Mouse (Mus musculus) forebrain, embryonic 16.5 days (tissue): ENCODE measurements around the gene Glt6d1. TPM values are rescaled to one million over a fixed set of nuclear protein-coding genes. Genes with fewer than 3 reads are reported as not detected.

Experiments used
- polyA plus RNA-seq: library from polyadenylated mRNA; unstranded; fragments of >200 nt; fragmentation: Nextera tagmentation; extraction: Ambion mirVana; gene quantifications from 2 replicates; pipeline ENCODE4 v1.2.1, GENCODE M21; 2015

Gene Glt6d1
- polyA plus RNA-seq, 1 experiment from 2014 or later = not detected

Other genes with a start within 250 kb of the Glt6d1 start
- gene Mamdc4, start 241.0 kb downstream of the Glt6d1 start, polyA plus RNA-seq = 1.0 and 2.8 TPM in 2 replicates
- gene Phpt1, start 240.6 kb downstream of the Glt6d1 start, polyA plus RNA-seq = 141 and 145 TPM in 2 replicates
- 5.8 and 7.7 TPM in 2 replicates for gene Ajm1, start 234.1 kb downstream of the Glt6d1 start, polyA plus RNA-seq
- 67.5 and 73.6 TPM in 2 replicates for gene Rabl6, start 207.3 kb downstream of the Glt6d1 start, polyA plus RNA-seq
- 0.17 and 0.24 TPM in 2 replicates for gene Ccdc183, start 198.2 kb downstream of the Glt6d1 start, polyA plus RNA-seq
- 20.6 and 28.9 TPM in 2 replicates for gene Tmem141, start 193.8 kb downstream of the Glt6d1 start, polyA plus RNA-seq
- gene Fcna, start 187.8 kb downstream of the Glt6d1 start, polyA plus RNA-seq = 2.3 and 4.1 TPM in 2 replicates
- not detected in 2 replicates for gene Lcn8, start 162.7 kb downstream of the Glt6d1 start, polyA plus RNA-seq
- gene Lcn5, start 157.9 kb downstream of the Glt6d1 start, polyA plus RNA-seq = not detected in 2 replicates
- gene Lcn6, start 139.1 kb downstream of the Glt6d1 start, polyA plus RNA-seq = not detected in 2 replicates
- not detected in 2 replicates for gene Lcn10, start 133.1 kb downstream of the Glt6d1 start, polyA plus RNA-seq
- gene Obp2a, start 115.8 kb downstream of the Glt6d1 start, polyA plus RNA-seq = not detected in 2 replicates
- gene Bmyc, start 109.1 kb downstream of the Glt6d1 start, polyA plus RNA-seq = 105 and 127 TPM in 2 replicates
- not detected in 2 replicates for gene Obp2b, start 78.8 kb downstream of the Glt6d1 start, polyA plus RNA-seq
- not detected in 2 replicates for gene Lcn3, start 50.3 kb downstream of the Glt6d1 start, polyA plus RNA-seq
- gene Lcn11, start 38.8 kb downstream of the Glt6d1 start, polyA plus RNA-seq = not detected in 2 replicates
- gene Gm13539, start 33.6 kb downstream of the Glt6d1 start, polyA plus RNA-seq = not detected in 2 replicates
- not detected in 2 replicates for gene Lcn9, start 7.3 kb upstream of the Glt6d1 start, polyA plus RNA-seq
- not detected in 2 replicates for gene Sohlh1, start 31.4 kb upstream of the Glt6d1 start, polyA plus RNA-seq
- gene Kcnt1, start 47.9 kb upstream of the Glt6d1 start, polyA plus RNA-seq = 6.0 and 13.3 TPM in 2 replicates
- gene Camsap1, start 167.4 kb upstream of the Glt6d1 start, polyA plus RNA-seq = 70.2 and 75.4 TPM in 2 replicates
- 113 and 117 TPM in 2 replicates for gene Ubac1, start 205.9 kb upstream of the Glt6d1 start, polyA plus RNA-seq